Mouse (Mus musculus) liver, embryonic 13.5 days (tissue): ENCODE data around the gene Mgmt. TPM values are rescaled to one million over a fixed set of nuclear protein-coding genes. Genes with fewer than 3 reads are reported as not detected.

ENCODE experiments used
- ATAC-seq: fragments of 200-750 bp; cut with Nextera tagmentation; 2 replicates; pipeline ENCODE4 v1.8.0; 2017; ENCODE audit warnings: low read depth, mild to moderate bottlenecking, moderate number of reproducible peaks, moderate library complexity
- DNase-seq: peaks from one replicate; pipeline ENCODE4 v3.0.0; 2022
- H3K27ac ChIP-seq: fragments of 300-500 bp; sonication (generic); 2 replicates; pipeline ENCODE4 v1.5.1; 2015; ENCODE audit warnings: moderate library complexity, mild to moderate bottlenecking, inconsistent platforms
- H3K27me3 ChIP-seq: fragments of 300-500 bp; sonication (generic); 2 replicates; pipeline ENCODE4 v1.6.1; 2015; ENCODE audit warnings: mild to moderate bottlenecking, inconsistent platforms
- H3K36me3 ChIP-seq: fragments of 300-500 bp; sonication (generic); 2 replicates; pipeline ENCODE4 v1.6.1; 2015; ENCODE audit warnings: mild to moderate bottlenecking, inconsistent platforms
- H3K4me1 ChIP-seq: fragments of 300-500 bp; sonication (generic); replicated peaks from 2 replicates; pipeline ENCODE4 v1.6.1; 2015; ENCODE audit warnings: inconsistent platforms
- H3K4me2 ChIP-seq: fragments of 300-500 bp; sonication (generic); 2 replicates; pipeline ENCODE4 v1.6.1; 2015; ENCODE audit warnings: inconsistent platforms, mild to moderate bottlenecking, moderate library complexity
- H3K4me3 ChIP-seq: fragments of 300-500 bp; sonication (generic); replicated peaks from 2 replicates; pipeline ENCODE4 v1.5.1; 2015; ENCODE audit warnings: mild to moderate bottlenecking, inconsistent platforms
- H3K9ac ChIP-seq: fragments of 300-500 bp; sonication (generic); 2 replicates; pipeline ENCODE4 v1.6.1; 2015; ENCODE audit warnings: mild to moderate bottlenecking, inconsistent platforms
- H3K9me3 ChIP-seq: fragments of 300-500 bp; sonication (generic); replicated peaks from 2 replicates; pipeline ENCODE4 v1.6.1; 2016; ENCODE audit warnings: inconsistent platforms
- WGBS: fragments of 180-500 bp; shearing (Covaris S2); methylation state at CpG from one replicate; pipeline ENCODE4 v1.1.7; 2015; ENCODE audit not compliant: insufficient replicate concordance; 5-methylcytosine and 5-hydroxymethylcytosine counted together
- polyA plus RNA-seq: library from polyadenylated mRNA; unstranded; fragments of >200 nt; fragmentation: Nextera tagmentation; extraction: Ambion mirVana; gene quantifications from 2 replicates; pipeline ENCODE4 v1.2.1, GENCODE M21; 2015

Mgmt gene
- polyA plus RNA-seq, 1 experiment from 2014 or later = 3.4 TPM

GRCm38 (mm10) chr7:137002431-137002830, 108.0 kb downstream of the Mgmt start:
- no peak for ATAC-seq

GRCm38 (mm10) chr7:137005293-137005692, 110.9 kb downstream of the Mgmt start:
- Histone ChIP-seq H3K4me1 (no peaks in the 10 kb centered on the region), H3K27me3 (no peaks in the 10 kb centered on the region), H3K36me3 (no peaks in the 10 kb centered on the region), H3K27ac (no peak overlapping the region), H3K4me2 (no peak overlapping the region), H3K9ac (no peak overlapping the region), H3K9me3 (no peaks in the 10 kb centered on the region), H3K4me3 (no peak overlapping the region)
- 61% methylated on average over 11 of the region's 11 CpGs for WGBS
- DNase-seq = no peak
- ATAC-seq = no peak

More at GRCm38 (mm10) chr7:137002431-137002830, 108.0 kb downstream of the Mgmt start:
- no peak for DNase-seq
- no peaks in the 10 kb centered on the region for H3K27me3 ChIP-seq
- H3K9me3 ChIP-seq = no peaks in the 10 kb centered on the region
- no peak overlapping the region for H3K4me2 ChIP-seq
- H3K27ac ChIP-seq = no peak overlapping the region
- no peak overlapping the region for H3K4me3 ChIP-seq
- H3K4me1 ChIP-seq = no peaks in the 10 kb centered on the region
- no peaks in the 10 kb centered on the region for H3K36me3 ChIP-seq
- H3K9ac ChIP-seq = no peak overlapping the region
- 88% methylated on average over 3 of the region's 3 CpGs for WGBS

GRCm38 (mm10) chr7:137008321-137008720, 113.9 kb downstream of the Mgmt start:
- H3K27ac ChIP-seq = no peak overlapping the region
- no peaks in the 10 kb centered on the region for H3K9me3 ChIP-seq
- no peaks in the 10 kb centered on the region for H3K4me1 ChIP-seq
- ATAC-seq = no peak
- WGBS = 65% methylated on average over 6 of the region's 6 CpGs
- H3K27me3 ChIP-seq = no peaks in the 10 kb centered on the region
- H3K4me2 ChIP-seq = no peak overlapping the region
- H3K9ac ChIP-seq = no peak overlapping the region
- no peak for DNase-seq
- H3K36me3 ChIP-seq = no peaks in the 10 kb centered on the region
- no peak overlapping the region for H3K4me3 ChIP-seq

GRCm38 (mm10) chr7:137009732-137010275, 115.4 kb downstream of the Mgmt start:
- no peak for ATAC-seq

DNA sequence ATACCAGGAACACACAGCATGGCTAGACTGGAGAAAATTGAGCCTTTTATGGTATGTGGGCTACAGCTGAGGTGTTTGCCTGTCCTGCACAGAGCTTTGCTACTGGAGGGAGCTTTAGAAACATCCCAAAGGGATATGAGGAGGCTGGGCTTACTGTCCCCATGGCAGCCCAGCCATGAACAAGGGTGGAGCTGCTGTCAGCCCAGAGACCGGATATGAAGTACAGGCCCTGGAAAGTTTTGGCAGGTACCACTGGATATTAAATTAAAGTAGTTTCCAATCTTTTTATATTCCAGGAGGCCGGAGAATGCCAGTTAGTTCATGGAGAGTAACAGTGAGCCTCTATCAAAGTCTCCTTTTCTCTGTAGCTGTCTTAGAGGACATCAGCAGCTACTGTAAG, 116.0 kb downstream of the Mgmt start:
- Histone ChIP-seq H3K27ac (no peak overlapping the region), H3K9ac (no peak overlapping the region), H3K4me2 (no peak overlapping the region), H3K27me3 (no peaks in the 10 kb centered on the region), H3K4me3 (no peak overlapping the region), H3K36me3 (no peaks in the 10 kb centered on the region), H3K4me1 (no peaks in the 10 kb centered on the region), H3K9me3 (no peaks in the 10 kb centered on the region)
- ATAC-seq (no peak), DNase-seq (no peak)
- WGBS = 66% methylated on average over 2 of the region's 2 CpGs

More at GRCm38 (mm10) chr7:137009732-137010275, 115.4 kb downstream of the Mgmt start:
- H3K4me3 ChIP-seq = no peak overlapping the region
- H3K27me3 ChIP-seq = no peaks in the 10 kb centered on the region
- H3K4me1 ChIP-seq = no peaks in the 10 kb centered on the region
- 76% methylated on average over 19 of the region's 19 CpGs for WGBS
- H3K27ac ChIP-seq = no peak overlapping the region
- no peaks in the 10 kb centered on the region for H3K36me3 ChIP-seq
- DNase-seq = no peak
- H3K9me3 ChIP-seq = no peaks in the 10 kb centered on the region
- H3K4me2 ChIP-seq = no peak overlapping the region
- no peak overlapping the region for H3K9ac ChIP-seq

GRCm38 (mm10) chr7:137012687-137013086, 118.3 kb downstream of the Mgmt start:
- no peak overlapping the region for H3K4me3 ChIP-seq
- ATAC-seq (no peak), DNase-seq (no peak)
- no peaks in the 10 kb centered on the region for H3K36me3 ChIP-seq
- 65% methylated on average over 8 of the region's 8 CpGs for whole genome bisulfite sequencing
- H3K27ac ChIP-seq = no peak overlapping the region
- no peaks in the 10 kb centered on the region for H3K27me3 ChIP-seq
- no peaks in the 10 kb centered on the region for H3K4me1 ChIP-seq
- no peak overlapping the region for H3K4me2 ChIP-seq
- H3K9ac ChIP-seq = no peak overlapping the region
- H3K9me3 ChIP-seq = no peaks in the 10 kb centered on the region

DNA sequence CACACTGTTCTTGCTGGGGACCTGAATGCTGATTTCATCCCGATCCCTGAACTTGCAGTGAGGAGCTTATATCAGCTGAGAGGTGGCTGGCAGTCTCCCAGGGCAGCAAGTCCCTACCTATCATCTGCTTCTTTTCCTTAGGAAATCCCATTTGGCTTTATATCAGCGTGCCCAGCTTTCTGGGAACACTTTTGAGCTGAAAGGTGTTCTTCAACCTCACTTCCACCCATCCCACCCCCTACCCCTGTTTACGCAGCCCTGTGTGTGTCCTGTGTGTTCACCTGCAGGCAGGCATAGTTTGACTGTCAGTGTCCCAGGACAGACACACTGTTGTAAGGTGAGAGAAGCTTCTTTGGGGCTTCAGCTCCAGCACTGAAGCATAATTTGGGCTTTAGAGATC, 119.0 kb downstream of the Mgmt start:
- ATAC-seq = no peak
- DNase-seq = no peak
- H3K4me2 ChIP-seq = no peak overlapping the region
- no peaks in the 10 kb centered on the region for H3K27me3 ChIP-seq
- no peak overlapping the region for H3K27ac ChIP-seq
- H3K36me3 ChIP-seq = no peaks in the 10 kb centered on the region
- no peaks in the 10 kb centered on the region for H3K4me1 ChIP-seq
- no peak overlapping the region for H3K4me3 ChIP-seq
- H3K9ac ChIP-seq = no peak overlapping the region
- no peaks in the 10 kb centered on the region for H3K9me3 ChIP-seq
- 42% methylated on average over 3 of the region's 3 CpGs for WGBS

- no peak for ATAC-seq
- 71% methylated on average over 5 of the region's 5 CpGs for WGBS
- H3K9ac ChIP-seq = no peak overlapping the region
- no peaks in the 10 kb centered on the region for H3K9me3 ChIP-seq
- no peak overlapping the region for H3K4me2 ChIP-seq
- no peak overlapping the region for H3K27ac ChIP-seq
- no peak for DNase-seq
- no peaks in the 10 kb centered on the region for H3K27me3 ChIP-seq
- H3K4me1 ChIP-seq = no peaks in the 10 kb centered on the region
- no peak overlapping the region for H3K4me3 ChIP-seq
- H3K36me3 ChIP-seq = no peaks in the 10 kb centered on the region
Observed at GRCm38 (mm10) chr7:137018614-137019013, 124.2 kb downstream of the Mgmt start.

DNA sequence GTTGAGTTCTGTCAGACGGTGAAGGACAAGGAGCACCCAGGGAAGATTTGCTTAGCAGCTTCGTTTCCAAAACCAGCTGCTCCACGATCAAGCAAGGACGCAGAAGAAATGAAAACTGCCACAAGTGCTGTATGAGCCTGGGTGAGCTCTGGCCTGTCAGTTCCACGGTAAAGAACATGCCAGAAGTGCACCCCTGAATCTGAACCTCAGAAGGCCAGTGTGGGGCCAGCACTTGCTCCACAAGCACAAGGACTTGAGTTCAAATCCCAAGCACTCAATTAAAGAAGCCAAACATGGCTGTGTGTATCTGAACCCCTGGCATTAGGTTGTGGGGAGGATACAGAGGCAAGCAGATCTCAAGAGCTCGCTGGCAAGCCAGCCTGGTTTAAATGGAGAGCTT, 125.8 kb downstream of the Mgmt start:
- H3K4me3 ChIP-seq = no peak overlapping the region
- H3K9ac ChIP-seq = no peak overlapping the region
- 67% methylated on average over 6 of the region's 6 CpGs for WGBS
- H3K36me3 ChIP-seq = no peaks in the 10 kb centered on the region
- no peaks in the 10 kb centered on the region for H3K9me3 ChIP-seq
- no peaks in the 10 kb centered on the region for H3K27me3 ChIP-seq
- no peak overlapping the region for H3K4me2 ChIP-seq
- no peak overlapping the region for H3K27ac ChIP-seq
- DNase-seq (no peak), ATAC-seq (no peak)
- no peaks in the 10 kb centered on the region for H3K4me1 ChIP-seq

DNA sequence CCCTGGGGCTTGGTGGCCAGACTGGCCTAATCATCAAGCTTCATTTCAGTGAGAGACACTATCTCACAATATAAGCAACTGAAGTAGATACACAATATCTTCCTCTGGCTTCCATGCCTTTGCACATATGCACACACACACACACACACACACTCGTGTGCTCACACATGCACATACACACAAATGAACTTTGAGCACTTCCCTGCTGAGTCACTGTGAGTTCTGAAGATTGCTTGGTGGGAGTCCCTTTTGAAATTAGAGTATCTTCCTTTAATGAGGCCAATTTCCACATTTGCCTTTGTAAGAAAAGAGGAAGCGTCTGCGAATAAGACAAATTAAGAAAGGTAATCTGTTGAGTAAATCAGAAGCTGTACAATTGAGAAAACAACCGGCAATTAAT, 136.4 kb downstream of the Mgmt start:
- no peak for ATAC-seq
- Histone ChIP-seq H3K36me3 (no peaks in the 10 kb centered on the region), H3K27ac (no peak overlapping the region), H3K4me3 (no peak overlapping the region), H3K4me1 (no peaks in the 10 kb centered on the region), H3K4me2 (no peak overlapping the region), H3K9ac (no peak overlapping the region), H3K27me3 (no peaks in the 10 kb centered on the region), H3K9me3 (0 out of 2 replicates have a peak, but pooled peaks cover 4% of the 10 kb centered on the region)
- 69% methylated on average over 4 of the region's 4 CpGs for WGBS
- DNase-seq = no peak

DNA sequence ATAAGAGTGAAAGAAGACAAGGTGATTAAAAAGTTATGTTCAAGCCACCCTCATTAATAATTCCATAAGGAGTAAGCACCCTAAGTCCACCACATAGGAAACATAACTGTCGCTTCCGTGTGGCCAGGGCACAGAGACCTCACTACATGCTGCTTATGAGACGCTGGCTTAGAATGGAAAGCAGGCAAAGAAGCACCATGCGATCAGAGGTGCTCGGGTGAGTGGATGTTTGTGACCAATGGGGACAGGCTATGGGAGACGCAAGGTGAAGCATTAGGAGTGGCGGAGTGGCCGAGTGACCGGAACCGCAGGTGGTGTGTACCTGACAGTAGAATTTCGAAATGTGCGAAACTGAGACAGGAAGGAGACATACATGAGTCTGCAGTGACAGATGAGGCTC, 138.8 kb downstream of the Mgmt start:
- Histone ChIP-seq H3K4me3 (no peak overlapping the region), H3K27me3 (no peaks in the 10 kb centered on the region), H3K27ac (no peak overlapping the region), H3K9ac (no peak overlapping the region), H3K4me1 (no peaks in the 10 kb centered on the region), H3K4me2 (no peak overlapping the region), H3K9me3 (0 out of 2 replicates have a peak, but pooled peaks cover 4% of the 10 kb centered on the region), H3K36me3 (no peaks in the 10 kb centered on the region)
- DNase-seq = no peak
- no peak for ATAC-seq
- WGBS = 85% methylated on average over 12 of the region's 12 CpGs

- Histone ChIP-seq H3K9ac (no peak overlapping the region), H3K4me2 (no peak overlapping the region), H3K4me3 (no peak overlapping the region), H3K36me3 (no peaks in the 10 kb centered on the region), H3K9me3 (0 out of 2 replicates have a peak, but pooled peaks cover 4% of the 10 kb centered on the region), H3K27me3 (no peaks in the 10 kb centered on the region), H3K4me1 (no peaks in the 10 kb centered on the region), H3K27ac (no peak overlapping the region)
- ATAC-seq (no peak), DNase-seq (no peak)
- WGBS = 72% methylated on average over 3 of the region's 3 CpGs
Observed at GRCm38 (mm10) chr7:137034986-137035385, 140.6 kb downstream of the Mgmt start.
